Mouse (Mus musculus) liver, postnatal 0 days (tissue): ENCODE measurements around the gene Polr1a.

ENCODE experiments used
- CTCF ChIP-seq: sonication (generic); IDR thresholded peaks from 2 replicates; pipeline ENCODE4 v1.5.1; 2016; ENCODE audit warnings: antibody characterized with exemption, low read depth
- EP300 ChIP-seq: IDR thresholded peaks from 2 replicates; pipeline ENCODE4 v1.6.1; 2016; ENCODE audit warnings: antibody characterized with exemption, low read depth, mild to moderate bottlenecking

- TF ChIP-seq CTCF = no peak
- no peak for TF ChIP-seq EP300
Observed at GRCm38 (mm10) chr6:72029674-72030073, 120.8 kb downstream of the Polr1a start.
